Mouse (Mus musculus): ENCODE measurements around the gene Ddc.

DNA sequence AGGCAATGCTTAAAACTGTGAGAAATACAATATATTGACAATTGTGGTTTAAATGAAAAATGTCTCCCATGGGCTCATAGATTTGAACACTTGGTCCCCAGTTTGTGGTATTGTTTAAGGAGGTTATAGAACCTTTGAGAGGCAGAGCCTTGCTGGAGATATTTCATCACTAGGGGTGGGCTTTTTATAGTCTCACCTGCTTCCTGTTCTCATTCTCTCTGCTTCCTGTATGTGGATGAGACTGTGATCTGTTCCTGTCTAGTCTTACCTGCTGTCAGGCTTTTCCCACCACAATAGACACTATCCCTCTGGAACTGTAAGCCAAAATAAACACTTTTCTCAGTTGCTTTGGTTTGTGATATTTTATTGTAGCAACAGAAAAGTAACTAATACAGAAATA lies 71.5 kb downstream of the Ddc start:
- TF ChIP-seq POLR2A (IDR thresholded peaks at IDR 0.05; ENCODE audit: low read depth, low read length) (no peak), CTCF (IDR thresholded peaks at IDR 0.05; ENCODE audit: borderline replicate concordance, insufficient read depth, low read length) (no peak)

All from embryonic fibroblast, embryonic 13.5 days (primary cell).